Mouse (Mus musculus): ENCODE measurements around the gene Zfp715.

- TF ChIP-seq GATA1 (IDR thresholded peaks at IDR 0.05; ENCODE audit: low read length) (no peak), TAL1 (IDR thresholded peaks at IDR 0.05; ENCODE audit: low read length) (no peak)
Measured at GRCm38 (mm10) chr7:43333899-43334298, 20.8 kb upstream of the Zfp715 start.
